In the genomic region with DNA sequence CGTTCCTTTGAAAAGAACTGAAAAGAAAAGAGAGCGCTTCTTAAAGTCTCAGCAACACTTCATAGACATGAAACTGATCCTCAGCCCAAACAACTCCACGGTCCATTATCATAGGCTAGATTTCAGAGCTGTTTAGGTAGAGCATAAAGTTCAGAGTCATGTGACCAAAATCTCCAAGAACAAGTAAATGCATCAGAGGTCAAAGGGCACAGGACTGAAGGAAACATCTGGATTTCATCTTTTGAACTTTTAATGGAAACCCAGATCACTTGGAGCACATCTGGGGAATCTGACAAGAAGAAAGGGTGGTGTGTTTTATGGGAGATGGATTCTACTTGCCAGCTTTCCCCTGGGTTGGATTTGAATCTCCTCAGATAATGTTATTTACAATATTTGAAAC, we compare ENCODE assay signal across 14 mouse cellular contexts.
"Had no signal": no experiment of that assay in that cellular context is flagged by ENCODE, and none has a peak within 500 bp of the region (broad histone marks: within the 10 kb centered on the region; RNA-seq: fewer than 3 reads in every experiment).

No protein-coding gene starts in this region.

- H3K27me3 ChIP-seq: liver, embryonic 13.5 days; lung, embryonic 15.5 days; megakaryocyte, embryonic 14.5 days had no signal

- H3K4me3 ChIP-seq: layer of hippocampus, adult 2 months; liver, embryonic 13.5 days; lung, embryonic 15.5 days; megakaryocyte, embryonic 14.5 days had no signal

- H3K36me3 ChIP-seq: liver, embryonic 13.5 days; lung, embryonic 15.5 days had no signal

- H3K27ac ChIP-seq: kidney, postnatal 0 days; layer of hippocampus, adult 2 months; liver, embryonic 13.5 days; lung, embryonic 15.5 days; stomach, postnatal 0 days had no signal

- H3K4me1 ChIP-seq: liver, embryonic 13.5 days; lung, embryonic 15.5 days; megakaryocyte, embryonic 14.5 days had no signal

- DNase-seq: kidney, postnatal 25 days; layer of hippocampus, adult 9-11 months; liver, embryonic 13.5 days; lung, postnatal 10 days; lung, postnatal 36 days; midbrain, embryonic 14.5 days; right cerebral cortex, postnatal 4 days; thymus, postnatal 25 days had no signal

- H3K9ac ChIP-seq: liver, embryonic 13.5 days; lung, embryonic 15.5 days had no signal

- H3K9me3 ChIP-seq: liver, embryonic 13.5 days; lung, embryonic 15.5 days; megakaryocyte, embryonic 14.5 days had no signal

- H3K4me2 ChIP-seq: liver, embryonic 13.5 days; lung, embryonic 15.5 days; midbrain, embryonic 11.5 days had no signal
